Mouse (Mus musculus) gastrocnemius, postnatal 14 days (tissue): ENCODE results near the gene Ppara. TPM values are rescaled to one million over a fixed set of nuclear protein-coding genes. Genes with fewer than 3 reads are reported as not detected.

ENCODE experiments used
- DNase-seq: peaks from one replicate; pipeline ENCODE4 v3.0.0; 2021; ENCODE audit warnings: mixed read lengths
- intact Hi-C: fragments of 180-260 bp; cut with DNase I; formaldehyde crosslinking; loops from one replicate; pipeline ENCODE4 v1.15.1; 2025; ENCODE audit warnings: low total_unique reads
- microRNA-seq, 2 experiments: library from miRNA; unstranded; fragments of <30 nt; microRNA quantifications; one replicate each; pipeline ENCODE4 v1.2.0; 2021
- total RNA-seq, 2 experiments: library from RNA; stranded (reverse); gene quantifications; 2 replicates each; pipeline ENCODE4 v1.2.3; 2021

Ppara gene
- total RNA-seq, 2 experiments from 2014 or later = 6.3 to 16.3 TPM

GRCm38 (mm10) chr15:85822011-85822359 is 87.2 kb downstream of the Ppara start:
- no peak for DNase-seq
- intact Hi-C loops = no loop called here

DNA sequence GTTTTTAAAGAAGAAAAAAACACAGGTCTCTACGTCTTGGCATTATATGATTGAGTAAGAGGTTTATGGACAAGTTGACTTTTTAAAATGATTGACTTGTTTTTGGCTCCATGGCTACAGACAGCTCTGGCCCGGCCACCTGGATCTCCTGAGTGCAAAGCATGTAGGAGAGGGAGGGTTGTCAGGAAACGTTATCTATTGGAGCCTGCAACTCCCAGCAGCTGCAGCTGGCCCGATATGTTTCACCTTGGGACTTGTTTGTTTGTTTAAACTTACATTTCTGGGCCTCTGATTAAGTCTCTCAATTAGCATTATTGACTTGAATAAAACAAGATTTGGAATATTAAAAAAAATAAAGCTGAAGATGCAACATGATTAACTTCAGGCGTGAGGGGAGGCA is 91.9 kb downstream of the Ppara start:
- DNase-seq = no peak
- intact Hi-C loops = no loop called here

GRCm38 (mm10) chr15:85828071-85828470 is 93.3 kb downstream of the Ppara start:
- intact Hi-C loops = no loop called here

DNA sequence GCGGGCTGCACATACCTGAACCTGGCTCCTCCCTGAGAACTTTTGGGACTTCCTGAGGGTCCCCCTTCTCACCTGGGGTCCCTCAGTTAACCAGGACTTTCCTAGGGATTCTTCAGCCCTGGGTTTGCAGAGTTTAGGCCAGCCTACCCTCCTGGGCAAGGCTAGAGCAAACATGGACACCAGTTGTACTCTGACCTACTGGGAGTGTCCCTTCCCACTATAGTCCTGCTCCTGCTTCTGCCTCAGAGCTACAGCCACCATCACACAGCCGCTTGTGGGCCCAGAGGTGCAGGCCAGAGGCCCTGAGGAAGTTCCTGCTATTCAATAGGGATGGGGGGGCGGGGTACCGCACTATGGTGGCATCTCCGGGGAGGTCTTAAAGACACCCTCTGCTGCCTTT is 94.7 kb downstream of the Ppara start:
- DNase-seq = no peak
- intact Hi-C loops = no loop called here

More at GRCm38 (mm10) chr15:85828071-85828470, 93.3 kb downstream of the Ppara start:
- DNase-seq = no peak

GRCm38 (mm10) chr15:85831954-85832590 is 97.3 kb downstream of the Ppara start, which contains the start of gene Ttc38:
TSS of gene Ttc38 (plus strand) at chr15:85832306.
- DNase-seq = peak; percentile 83
- intact Hi-C loops = no loop called here

DNA sequence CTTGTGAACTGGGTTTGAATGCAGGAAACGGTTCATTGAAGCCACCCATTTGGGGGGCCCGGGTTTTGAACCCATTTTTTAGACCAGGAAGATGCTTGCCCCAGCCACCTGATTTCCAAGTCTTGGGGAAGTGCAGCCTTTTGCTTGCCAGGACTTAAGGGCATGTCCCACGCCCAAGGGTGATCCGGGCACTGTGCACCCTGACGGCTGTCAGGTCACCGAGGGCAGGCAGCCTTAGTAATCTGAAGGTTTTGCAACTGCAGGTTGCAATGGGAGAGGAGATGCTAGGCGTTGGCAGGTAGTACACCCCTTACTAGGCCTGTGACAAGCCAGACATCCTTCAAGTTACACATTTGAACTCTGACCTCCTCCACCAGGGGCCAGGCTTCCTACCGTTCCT is 97.8 kb downstream of the Ppara start:
- DNase-seq = no peak
- intact Hi-C loops = no loop called here

- intact Hi-C loops = no loop called here
- DNase-seq = no peak
Measured at GRCm38 (mm10) chr15:85835335-85835734, 100.6 kb downstream of the Ppara start.

DNA sequence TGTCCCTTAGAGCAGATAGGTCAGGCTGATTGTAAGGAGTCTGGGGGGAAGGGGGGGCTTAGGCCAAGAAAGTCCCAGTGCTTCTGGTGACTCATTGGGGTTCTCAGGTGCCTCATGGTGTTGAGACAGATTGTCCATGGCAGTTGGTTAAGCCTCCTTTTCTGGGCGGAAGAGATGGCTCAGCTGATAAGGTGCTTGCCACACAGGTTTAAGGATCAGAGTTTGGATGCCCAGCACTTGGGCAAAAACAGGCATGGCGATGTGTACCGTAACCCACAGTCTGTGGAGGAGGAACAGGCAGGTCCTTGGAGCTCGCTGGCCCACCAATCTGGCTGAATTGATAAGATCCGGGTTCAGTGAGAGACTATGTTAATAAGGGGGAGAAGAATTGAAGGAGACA is 102.1 kb downstream of the Ppara start:
- intact Hi-C loops = no loop called here

GRCm38 (mm10) chr15:85840983-85841382 is 106.2 kb downstream of the Ppara start:
- intact Hi-C loops = no loop called here
- peak; percentile 33 for DNase-seq

More for the DNA sequence above, 102.1 kb downstream of the Ppara start:
- DNase-seq = no peak

DNA sequence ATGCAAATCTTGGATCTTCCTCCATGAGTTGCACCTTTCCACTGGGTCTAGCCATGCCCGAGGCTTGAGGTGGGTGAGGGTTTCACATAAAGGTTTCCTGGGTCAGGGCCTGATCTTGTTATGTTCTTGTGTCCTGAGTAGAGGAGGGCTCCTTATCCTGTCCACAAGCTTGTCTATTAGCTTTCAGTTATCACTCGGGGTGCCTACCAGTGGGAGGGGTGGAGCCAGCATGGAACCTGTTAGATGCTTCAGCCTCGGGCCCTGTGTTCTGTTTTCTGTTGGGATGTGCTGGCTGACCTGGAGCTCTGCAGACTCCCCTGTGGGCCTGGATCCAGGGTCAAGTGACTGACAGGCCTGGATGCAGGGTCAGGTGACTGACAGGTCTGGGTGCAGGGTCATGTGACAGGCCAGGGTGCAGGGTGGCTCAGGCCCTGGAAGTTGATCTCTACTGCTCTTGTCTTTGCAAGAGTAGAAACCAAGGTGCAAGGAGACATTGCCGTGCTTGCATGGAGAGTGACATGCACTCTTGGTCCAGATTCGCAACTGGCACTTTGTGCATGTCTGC is 107.1 kb downstream of the Ppara start:
- intact Hi-C loops = no loop called here
- no peak for DNase-seq

DNA sequence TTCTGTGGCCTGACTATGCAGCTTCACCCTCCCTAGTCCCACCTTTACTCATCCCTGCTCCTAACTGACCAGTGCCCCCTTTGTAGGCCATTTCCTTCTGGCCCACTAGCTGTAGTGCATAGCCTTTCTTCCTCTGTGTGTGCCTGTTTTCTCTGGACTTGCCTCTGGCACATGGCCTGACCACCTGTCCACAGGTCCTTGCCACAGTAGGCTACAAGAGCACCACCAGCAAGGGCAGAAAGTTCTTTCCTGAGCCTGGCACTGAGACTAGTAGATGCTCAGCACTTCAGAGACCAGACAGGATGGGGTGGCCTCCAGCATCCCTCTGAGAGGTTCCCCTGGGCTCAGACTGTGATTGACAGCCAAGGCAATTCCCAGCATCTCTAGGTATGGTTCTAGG is 110.3 kb downstream of the Ppara start:
- no peak for DNase-seq
- intact Hi-C loops = no loop called here

- DNase-seq = no peak
- intact Hi-C loops = no loop called here
Measured at GRCm38 (mm10) chr15:85851656-85852392, 117.0 kb downstream of the Ppara start.

Small RNA genes within 50 kb of the gene (microRNA-seq; reads per million reads assigned to microRNA genes)
- 20,726 to 21,162 reads per million in 2 experiments for gene Mirlet7b
- 588 to 652 reads per million in 2 experiments for gene Mirlet7c-2

Other genes starting within 250 kb of the Ppara start
- not detected for gene 7530416G11Rik, start 231.8 kb upstream of the Ppara start, total RNA-seq
- gene Wnt7b, start 152.5 kb upstream of the Ppara start, total RNA-seq = under 1 TPM; 0.09 to 0.12 TPM
- 10 to 100 TPM; 30.6 to 32.4 TPM for gene Cdpf1, start 76.7 kb downstream of the Ppara start, total RNA-seq
- under 1 TPM; 0.23 to 0.31 TPM for gene Pkdrej, start 86.8 kb downstream of the Ppara start, total RNA-seq
- 1 to 10 TPM; 4.4 to 5.1 TPM for gene Ttc38, start 97.3 kb downstream of the Ppara start, total RNA-seq
- 1 to 10 TPM; 1.0 to 1.4 TPM for gene Gtse1, start 124.8 kb downstream of the Ppara start, total RNA-seq
- 10 to 100 TPM; 13.7 to 21.3 TPM for gene Trmu, start 144.3 kb downstream of the Ppara start, total RNA-seq